Mouse (Mus musculus): ENCODE measurements at regions not wholly inside any gene's neighbourhood (a gene's known extent, or its start where the extent isn't known, plus 50 kb on each side); places are given as distances from the start of the nearest gene placed in this dataset.
A peak's percentile ranks its signal among the peaks of the same experiment; 100 is the strongest.
"Not testable (repeated sequence)": the region's sequence is repeated elsewhere in the genome, so short reads cannot be mapped to it uniquely, and the experiment has no call there.

GRCm38 (mm10) chr5:45382804-45383203 is 67.2 kb downstream of the Qdpr start:
- no peak for DNase-seq (ENCODE audit: low spot score in 2 of 2)

DNA sequence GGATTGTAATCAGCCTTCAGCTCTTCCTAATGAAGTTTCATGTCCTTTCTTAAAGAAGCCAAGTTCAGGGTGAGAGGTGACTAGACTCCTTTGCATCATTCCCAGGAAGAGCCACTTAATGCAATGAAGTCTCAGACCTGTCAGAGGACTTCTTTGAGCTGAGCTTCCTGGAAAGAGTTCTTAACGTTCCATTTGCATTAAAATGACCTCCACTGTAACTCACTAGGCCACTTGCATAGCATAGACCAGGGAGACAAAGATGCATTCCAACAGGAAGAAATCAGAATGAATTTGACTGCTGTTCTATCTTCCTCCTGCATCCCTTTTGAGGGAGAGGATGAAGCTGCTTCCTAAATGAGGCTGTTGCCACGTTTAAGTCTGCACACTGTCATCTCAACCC is 71.5 kb downstream of the Qdpr start:
- no peak for DNase-seq (ENCODE audit: low spot score in 2 of 2)

DNA sequence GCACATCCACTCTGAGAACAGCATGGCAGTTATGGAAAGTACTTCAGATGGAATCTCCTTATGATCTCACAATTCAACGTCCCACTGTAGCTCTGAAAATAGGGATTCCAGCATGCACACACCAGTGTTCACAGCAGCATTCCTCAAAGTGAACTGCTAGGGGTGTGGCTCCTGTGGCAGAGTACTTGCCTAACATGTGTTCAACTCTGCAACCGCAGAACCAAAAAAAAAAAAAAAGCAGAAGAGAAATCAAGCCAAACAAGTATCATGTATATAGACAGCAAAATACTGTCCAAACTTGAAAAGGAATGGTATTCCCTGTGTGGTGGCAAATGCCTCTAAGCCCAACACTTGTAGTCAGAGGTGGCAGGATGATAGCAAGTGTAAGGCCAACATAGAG is 77.0 kb downstream of the Qdpr start:
- DNase-seq (ENCODE audit: low spot score in 2 of 2): no peak

- no peak for DNase-seq (ENCODE audit: low spot score in 2 of 2)
Measured at GRCm38 (mm10) chr5:45368451-45368850, 81.6 kb downstream of the Qdpr start.

DNA sequence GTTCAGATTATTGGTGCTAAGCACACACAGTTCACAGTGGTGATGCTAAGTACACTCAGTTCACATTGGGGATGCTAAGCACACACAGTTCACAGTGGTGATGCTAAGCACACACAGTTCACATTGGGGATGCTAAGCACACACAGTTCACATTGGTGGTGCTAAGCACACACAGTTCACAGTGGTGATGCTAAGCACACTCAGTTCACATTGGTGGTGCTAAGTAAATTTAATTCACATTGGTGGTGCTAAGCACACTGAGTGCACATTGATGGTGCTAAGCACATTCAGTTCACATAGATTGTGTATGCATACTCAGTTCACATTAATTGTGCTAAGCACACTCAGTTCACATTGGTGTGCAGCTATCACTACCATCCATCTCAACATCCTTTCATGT is 89.8 kb downstream of the Qdpr start:
- DNase-seq (ENCODE audit: low spot score in 2 of 2): no peak

- no peak for DNase-seq (ENCODE audit: low spot score in 2 of 2)
Measured at GRCm38 (mm10) chr5:45340411-45340810, 109.6 kb downstream of the Qdpr start.

GRCm38 (mm10) chr5:45336801-45337200 is 113.2 kb downstream of the Qdpr start:
- DNase-seq (ENCODE audit: low spot score in 2 of 2): no peak

- not testable (repeated sequence) for DNase-seq (ENCODE audit: low spot score in 2 of 2)
Measured at GRCm38 (mm10) chr5:45324468-45324867, 125.6 kb downstream of the Qdpr start.

GRCm38 (mm10) chr5:45323500-45323899 is 126.5 kb downstream of the Qdpr start:
- DNase-seq (ENCODE audit: low spot score in 2 of 2): no peak

GRCm38 (mm10) chr5:45318026-45318425 is 132.0 kb downstream of the Qdpr start:
- no peak for DNase-seq (ENCODE audit: low spot score in 2 of 2)

- DNase-seq (ENCODE audit: low spot score in 2 of 2): no peak
Measured at GRCm38 (mm10) chr5:45301120-45301519, 148.9 kb downstream of the Qdpr start.

- DNase-seq (ENCODE audit: low spot score in 2 of 2): peak in 1 of 2 experiments; percentile 41
Measured at GRCm38 (mm10) chr5:45298872-45299271, 151.2 kb downstream of the Qdpr start.

DNA sequence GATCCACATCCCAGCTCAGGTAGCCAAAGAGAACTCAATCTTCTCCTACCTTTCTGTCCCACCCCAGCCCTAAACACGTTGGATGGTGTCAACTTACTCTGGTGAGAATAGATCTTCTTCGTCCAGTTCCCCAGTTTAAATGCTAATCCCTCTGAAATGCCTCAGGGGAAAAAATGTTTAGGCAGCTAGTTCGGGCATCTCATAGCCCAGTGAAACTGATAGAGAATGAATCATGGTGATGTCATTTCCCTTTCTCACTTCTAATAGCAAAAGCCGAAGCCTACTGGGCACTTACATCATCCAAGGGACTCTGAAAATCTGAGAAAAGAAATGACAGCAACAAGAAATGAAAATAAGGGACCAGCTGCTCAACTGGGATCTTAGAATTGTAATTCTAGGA is 154.9 kb downstream of the Qdpr start:
- no peak for DNase-seq (ENCODE audit: low spot score in 2 of 2)

- no peak for DNase-seq (ENCODE audit: low spot score in 2 of 2)
Measured at GRCm38 (mm10) chr5:45292833-45293546, 157.0 kb downstream of the Qdpr start.

DNA sequence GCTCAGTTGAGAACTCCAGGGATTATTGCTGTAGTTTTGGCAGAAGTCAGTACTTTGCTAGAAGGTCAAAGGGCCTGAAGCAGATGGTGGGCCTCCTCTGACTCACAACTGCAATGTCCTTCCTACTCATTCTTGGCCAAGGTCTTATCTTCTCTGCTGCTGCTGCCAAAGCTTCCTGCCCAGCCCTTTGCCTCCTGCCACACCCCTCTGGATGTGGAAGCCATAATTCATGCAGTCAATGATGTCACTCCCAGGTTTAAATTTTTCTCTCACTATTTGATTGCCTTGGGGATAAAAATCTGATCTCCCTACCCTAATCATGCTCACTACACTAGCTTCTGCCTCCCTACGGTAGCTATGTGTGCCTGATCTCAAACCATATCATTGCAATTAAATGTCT is 157.7 kb downstream of the Qdpr start:
- no peak for DNase-seq (ENCODE audit: low spot score in 2 of 2)

GRCm38 (mm10) chr5:45291752-45292151 is 158.3 kb downstream of the Qdpr start:
- no peak for DNase-seq (ENCODE audit: low spot score in 2 of 2)

DNA sequence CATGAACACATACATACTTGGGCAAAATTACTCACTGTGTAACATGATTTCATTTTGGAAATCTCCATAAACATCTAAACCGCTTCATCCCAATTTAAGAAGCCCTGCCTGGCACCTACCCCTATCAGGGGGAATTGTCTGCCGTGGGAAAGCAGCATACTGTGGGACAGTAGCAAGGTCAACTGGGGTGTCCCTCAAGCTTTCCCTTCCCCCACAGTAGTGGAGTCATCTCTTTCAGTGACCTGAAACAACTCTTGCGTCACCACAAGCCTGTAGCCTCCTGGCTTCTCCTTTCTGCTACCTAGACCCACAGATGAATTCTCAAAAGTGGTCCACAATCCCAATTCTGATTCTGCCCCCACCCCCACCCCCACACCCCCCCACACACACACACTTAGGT is 158.8 kb downstream of the Qdpr start:
- no peak for DNase-seq (ENCODE audit: low spot score in 2 of 2)

GRCm38 (mm10) chr5:45286454-45286853 is 163.6 kb downstream of the Qdpr start:
- DNase-seq (ENCODE audit: low spot score in 2 of 2): no peak

- DNase-seq (ENCODE audit: low spot score in 2 of 2): no peak
Measured at GRCm38 (mm10) chr5:45284680-45285079, 165.4 kb downstream of the Qdpr start.

DNA sequence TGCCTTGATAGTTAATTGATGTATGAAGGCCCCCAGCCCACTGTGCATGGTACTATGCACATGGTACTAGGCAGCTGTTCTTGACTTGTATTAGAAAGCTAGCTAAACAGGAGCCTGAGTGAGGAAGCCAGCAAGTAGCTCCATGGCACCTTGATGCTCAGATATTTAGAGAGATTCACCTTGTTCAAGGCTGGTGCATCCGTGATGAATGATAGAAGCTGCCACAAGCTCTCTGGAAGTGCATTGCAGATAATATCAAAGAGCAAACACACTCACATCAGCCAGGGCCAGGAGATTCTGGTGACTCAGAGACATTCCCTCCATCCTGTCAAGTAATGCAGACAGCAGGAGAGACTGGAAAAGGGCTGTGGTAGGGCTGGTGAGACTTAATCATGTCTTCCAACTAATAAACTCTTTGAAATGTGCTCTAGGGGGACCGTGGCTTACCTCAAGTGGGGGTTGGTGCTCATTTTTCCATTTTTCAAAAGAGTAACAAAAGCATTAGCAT is 166.1 kb downstream of the Qdpr start:
- no peak for DNase-seq (ENCODE audit: low spot score in 2 of 2)

- DNase-seq (ENCODE audit: low spot score in 2 of 2): no peak
Measured at GRCm38 (mm10) chr5:45282207-45282930, 167.7 kb downstream of the Qdpr start.

DNA sequence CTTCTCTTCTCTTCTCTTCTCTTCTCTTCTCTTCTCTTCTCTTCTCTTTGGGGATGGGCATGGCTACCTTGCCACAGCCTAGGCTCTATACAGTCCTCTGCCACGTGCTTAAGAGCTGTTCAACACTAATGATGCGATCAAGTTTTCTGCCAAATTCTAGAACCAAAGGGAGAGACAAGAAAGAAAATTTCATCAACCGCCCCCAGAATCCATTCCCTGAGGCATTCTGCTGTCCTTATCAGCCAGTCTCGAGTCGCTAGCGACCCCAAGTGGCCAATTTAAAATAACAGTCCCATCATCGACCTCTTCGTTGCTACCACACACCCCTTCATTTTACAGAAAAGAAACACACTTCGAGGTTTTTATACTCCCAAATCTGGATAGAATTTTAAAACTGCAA is 171.5 kb downstream of the Qdpr start:
- peak; percentile 70 to 86 for DNase-seq (ENCODE audit: low spot score in 2 of 2)

DNA sequence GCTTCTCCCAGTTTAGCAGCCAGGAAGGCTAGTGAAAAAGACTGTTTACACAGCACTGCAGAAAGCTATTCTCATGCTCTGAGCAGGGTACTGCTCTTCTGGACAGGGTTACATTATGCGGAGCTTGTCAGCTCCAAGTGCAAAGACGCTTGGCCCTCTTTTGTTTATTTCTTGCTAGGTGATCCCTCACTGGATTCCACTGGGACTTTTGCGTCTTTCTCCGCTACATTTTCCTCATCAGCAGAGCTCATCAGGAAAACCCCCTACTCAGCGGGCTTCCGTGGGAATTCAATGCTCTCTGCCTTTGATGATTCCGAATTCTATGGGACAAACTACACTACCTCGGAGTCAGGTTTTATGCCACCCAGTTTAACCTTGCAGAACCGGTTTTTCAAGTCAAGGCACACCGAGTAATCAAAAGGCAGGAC is 172.0 kb downstream of the Qdpr start:
- no peak for DNase-seq (ENCODE audit: low spot score in 2 of 2)
